Mouse (Mus musculus): Measurements from ENCODE around the gene Zmat5. TPM values are rescaled to one million over a fixed set of nuclear protein-coding genes. Genes with fewer than 3 reads are reported as not detected.

Zmat5 gene
- polyA plus RNA-seq, 2 experiments: 15.5 to 25.7 TPM

GRCm38 (mm10) chr11:4661871-4662495, 42.5 kb upstream of the Zmat5 start:
- Histone ChIP-seq H3K4me2 (ENCODE audit: low read depth) (no peak overlapping the region), H3K9ac (replicated peaks) (no peak overlapping the region; the same call in 1 of the 2 replicates), H3K36me3 (replicated peaks; ENCODE audit: control insufficient read depth, insufficient read depth, low read depth) (peaks cover 10% of the 10 kb centered on the region), H3K4me1 (replicated peaks; ENCODE audit: control insufficient read depth in 2 of 2, insufficient read depth in 2 of 2, low read length in 1 of 2) (peaks cover 20 to 22% of the 10 kb centered on the region in 2 experiments), H3K9me3 (ENCODE audit: control insufficient read depth, low read length) (no peaks in the 10 kb centered on the region), H3K27me3 (ENCODE audit: control insufficient read depth, insufficient read depth, low read length) (no peaks in the 10 kb centered on the region), H3K4me3 (ENCODE audit: insufficient read depth in 1 of 2, low read depth in 2 of 2, low read length in 2 of 2) (no peak overlapping the region), H3K27ac (peak overlapping the region; percentile 81)
- 87% methylated on average over 10 of the region's 10 CpGs for WGBS (ENCODE audit: insufficient replicate concordance)
- DNase-seq (ENCODE audit: low read depth in 3 of 3, low spot score in 3 of 3) (no peak), ATAC-seq (ENCODE audit: insufficient read depth) (no peak)
- TF ChIP-seq CTCF (IDR thresholded peaks at IDR 0.05; ENCODE audit: low read depth) (no peak), EP300 (IDR thresholded peaks at IDR 0.05; ENCODE audit: low read depth) (no peak)

GRCm38 (mm10) chr11:4662496-4662878, 42.0 kb upstream of the Zmat5 start:
- no peak for ATAC-seq (ENCODE audit: insufficient read depth)
- TF ChIP-seq CTCF (IDR thresholded peaks at IDR 0.05; ENCODE audit: low read depth) (no peak), EP300 (IDR thresholded peaks at IDR 0.05; ENCODE audit: low read depth) (no peak)
- H3K9me3 ChIP-seq (ENCODE audit: control insufficient read depth, low read length): no peaks in the 10 kb centered on the region
- peaks cover 20 to 22% of the 10 kb centered on the region in 2 experiments for H3K4me1 ChIP-seq (replicated peaks; ENCODE audit: control insufficient read depth in 2 of 2, insufficient read depth in 2 of 2, low read length in 1 of 2)
- WGBS (ENCODE audit: insufficient replicate concordance): 92% methylated on average over 11 of the region's 11 CpGs
- no peak overlapping the region for H3K4me3 ChIP-seq (ENCODE audit: insufficient read depth in 1 of 2, low read depth in 2 of 2, low read length in 2 of 2)
- no peak for DNase-seq (ENCODE audit: low read depth in 3 of 3, low spot score in 3 of 3)
- H3K9ac ChIP-seq (replicated peaks): no peak overlapping the region
- H3K36me3 ChIP-seq (replicated peaks; ENCODE audit: control insufficient read depth, insufficient read depth, low read depth): peaks cover 10% of the 10 kb centered on the region
- no peaks in the 10 kb centered on the region for H3K27me3 ChIP-seq (ENCODE audit: control insufficient read depth, insufficient read depth, low read length)
- H3K4me2 ChIP-seq (ENCODE audit: low read depth): no peak overlapping the region
- H3K27ac ChIP-seq: no peak overlapping the region

DNA sequence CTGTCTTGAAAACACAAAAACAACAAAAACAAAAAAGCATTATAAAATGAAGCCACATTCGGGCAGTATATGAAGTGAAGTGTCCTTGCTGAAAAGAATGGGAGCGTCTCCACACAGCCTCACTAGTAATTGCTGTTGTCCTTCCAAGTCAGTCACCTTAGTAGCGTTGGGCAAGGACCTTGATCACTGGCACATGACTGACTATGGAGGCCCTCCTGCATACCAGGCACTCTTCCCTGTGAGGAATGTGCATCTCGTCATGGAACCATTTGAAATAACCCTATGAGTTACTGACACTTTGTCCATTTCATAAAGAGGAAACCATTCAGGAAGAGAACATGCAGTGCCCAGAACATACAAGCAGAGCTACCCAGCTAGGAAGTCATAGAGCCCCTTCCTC, 32.7 kb upstream of the Zmat5 start:
- H3K36me3 ChIP-seq (replicated peaks; ENCODE audit: control insufficient read depth, insufficient read depth, low read depth): peaks cover 10% of the 10 kb centered on the region
- no peaks in the 10 kb centered on the region for H3K27me3 ChIP-seq (ENCODE audit: control insufficient read depth, insufficient read depth, low read length)
- no peaks in the 10 kb centered on the region for H3K9me3 ChIP-seq (ENCODE audit: control insufficient read depth, low read length)
- DNase-seq (ENCODE audit: low read depth in 3 of 3, low spot score in 3 of 3) (no peak), ATAC-seq (ENCODE audit: insufficient read depth) (no peak)
- no peak overlapping the region for H3K27ac ChIP-seq
- H3K4me3 ChIP-seq (ENCODE audit: insufficient read depth in 1 of 2, low read depth in 2 of 2, low read length in 2 of 2): no peak overlapping the region
- no peak overlapping the region for H3K9ac ChIP-seq (replicated peaks)
- peaks cover 6 to 10% of the 10 kb centered on the region in 2 experiments for H3K4me1 ChIP-seq (replicated peaks; ENCODE audit: control insufficient read depth in 2 of 2, insufficient read depth in 2 of 2, low read length in 1 of 2)
- no peak overlapping the region for H3K4me2 ChIP-seq (ENCODE audit: low read depth)
- 82% methylated on average over 4 of the region's 4 CpGs for WGBS (ENCODE audit: insufficient replicate concordance)
- TF ChIP-seq CTCF (IDR thresholded peaks at IDR 0.05; ENCODE audit: low read depth) (no peak), EP300 (IDR thresholded peaks at IDR 0.05; ENCODE audit: low read depth) (no peak)

DNA sequence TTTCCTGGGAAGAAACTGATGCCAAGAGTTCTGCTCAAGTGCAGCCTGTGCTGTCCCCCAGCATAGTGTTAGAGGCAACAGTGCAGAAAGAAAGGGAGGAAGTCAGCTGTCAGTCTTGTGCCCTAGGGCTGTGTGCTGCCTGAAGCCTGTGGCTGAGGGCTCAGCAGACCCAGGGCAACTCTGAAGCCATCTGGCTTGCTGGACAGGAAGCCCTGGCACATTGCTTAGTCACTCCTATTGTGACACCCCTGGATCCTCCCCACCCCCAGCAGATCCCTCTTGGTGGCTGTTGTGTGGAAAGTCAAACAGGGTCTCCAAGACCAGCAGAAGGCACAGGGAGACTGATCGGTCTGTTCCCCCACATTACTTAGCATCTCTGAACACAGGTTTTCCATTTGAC, 29.9 kb upstream of the Zmat5 start:
- Histone ChIP-seq H3K36me3 (replicated peaks; ENCODE audit: control insufficient read depth, insufficient read depth, low read depth) (peaks cover 10% of the 10 kb centered on the region), H3K9ac (replicated peaks) (no peak overlapping the region), H3K27me3 (ENCODE audit: control insufficient read depth, insufficient read depth, low read length) (no peaks in the 10 kb centered on the region), H3K4me2 (ENCODE audit: low read depth) (no peak overlapping the region), H3K27ac (no peak overlapping the region), H3K4me3 (ENCODE audit: insufficient read depth in 1 of 2, low read depth in 2 of 2, low read length in 2 of 2) (no peak overlapping the region), H3K4me1 (replicated peaks; ENCODE audit: control insufficient read depth in 2 of 2, insufficient read depth in 2 of 2, low read length in 1 of 2) (peaks cover 17 to 20% of the 10 kb centered on the region in 2 experiments), H3K9me3 (ENCODE audit: control insufficient read depth, low read length) (no peaks in the 10 kb centered on the region)
- no peak for ATAC-seq (ENCODE audit: insufficient read depth)
- WGBS (ENCODE audit: insufficient replicate concordance): 67% methylated on average over 1 of the region's 1 CpGs
- TF ChIP-seq EP300 (IDR thresholded peaks at IDR 0.05; ENCODE audit: low read depth): no peak
- TF ChIP-seq CTCF (IDR thresholded peaks at IDR 0.05; ENCODE audit: low read depth): no peak
- no peak for DNase-seq (ENCODE audit: low read depth in 3 of 3, low spot score in 3 of 3)

DNA sequence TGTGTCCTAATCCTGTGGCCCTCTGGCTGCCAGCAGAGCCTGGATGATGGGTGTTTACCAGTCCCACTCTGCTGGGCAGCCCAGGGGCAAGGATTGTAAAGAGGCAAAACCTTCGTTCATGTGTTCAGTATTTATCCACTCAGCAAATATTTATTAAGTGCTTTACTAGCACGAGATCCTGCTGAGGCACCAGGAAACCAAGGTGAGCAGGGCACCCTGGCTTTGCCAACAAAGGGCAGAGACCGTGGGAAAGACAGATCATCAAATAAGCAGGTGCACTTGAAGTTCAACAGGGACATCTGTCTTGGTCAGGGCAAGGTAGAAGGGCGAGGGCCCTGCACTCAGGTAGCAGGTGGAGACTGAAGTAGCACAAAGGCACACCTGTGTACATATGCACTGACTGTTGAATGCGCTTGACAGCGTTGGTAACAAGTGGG, 29.3 kb upstream of the Zmat5 start:
- Histone ChIP-seq H3K36me3 (replicated peaks; ENCODE audit: control insufficient read depth, insufficient read depth, low read depth) (peaks cover 10% of the 10 kb centered on the region), H3K27ac (no peak overlapping the region), H3K9me3 (ENCODE audit: control insufficient read depth, low read length) (no peaks in the 10 kb centered on the region), H3K4me1 (replicated peaks; ENCODE audit: control insufficient read depth in 2 of 2, insufficient read depth in 2 of 2, low read length in 1 of 2) (peaks cover 17 to 20% of the 10 kb centered on the region in 2 experiments), H3K9ac (replicated peaks) (no peak overlapping the region), H3K4me2 (ENCODE audit: low read depth) (no peak overlapping the region), H3K4me3 (ENCODE audit: insufficient read depth in 1 of 2, low read depth in 2 of 2, low read length in 2 of 2) (no peak overlapping the region), H3K27me3 (ENCODE audit: control insufficient read depth, insufficient read depth, low read length) (no peaks in the 10 kb centered on the region)
- no peak for DNase-seq (ENCODE audit: low read depth in 3 of 3, low spot score in 3 of 3)
- WGBS (ENCODE audit: insufficient replicate concordance): 76% methylated on average over 6 of the region's 6 CpGs
- ATAC-seq (ENCODE audit: insufficient read depth): no peak
- TF ChIP-seq EP300 (IDR thresholded peaks at IDR 0.05; ENCODE audit: low read depth) (no peak), CTCF (IDR thresholded peaks at IDR 0.05; ENCODE audit: low read depth) (no peak)
